Mouse (Mus musculus) hindbrain, embryonic 13.5 days (tissue): ENCODE data around the gene Egln2. TPM values are rescaled to one million over a fixed set of nuclear protein-coding genes. Genes with fewer than 3 reads are reported as not detected.

ENCODE experiments used
- ATAC-seq: fragments of 200-750 bp; cut with Nextera tagmentation; 2 replicates; pipeline ENCODE4 v1.8.0; 2017; ENCODE audit warnings: moderate TSS enrichment; ENCODE audit not compliant: low FRiP score
- H3K27ac ChIP-seq: fragments of 300-500 bp; sonication (generic); 2 replicates; pipeline ENCODE4 v1.5.1; 2015; ENCODE audit warnings: inconsistent platforms, mild to moderate bottlenecking, moderate library complexity
- H3K27me3 ChIP-seq: fragments of 300-500 bp; sonication (generic); 2 replicates; pipeline ENCODE4 v1.6.1; 2015; ENCODE audit warnings: mild to moderate bottlenecking, inconsistent platforms
- H3K36me3 ChIP-seq: fragments of 300-500 bp; sonication (generic); 2 replicates; pipeline ENCODE4 v1.6.1; 2015; ENCODE audit warnings: mild to moderate bottlenecking, inconsistent platforms
- H3K4me1 ChIP-seq: fragments of 300-500 bp; sonication (generic); replicated peaks from 2 replicates; pipeline ENCODE4 v1.6.1; 2015; ENCODE audit warnings: inconsistent platforms
- H3K4me2 ChIP-seq: fragments of 300-500 bp; sonication (generic); 2 replicates; pipeline ENCODE4 v1.6.1; 2015; ENCODE audit warnings: inconsistent platforms, mild to moderate bottlenecking, moderate library complexity
- H3K4me3 ChIP-seq: fragments of 300-500 bp; sonication (generic); 2 replicates; pipeline ENCODE4 v1.5.1; 2015; ENCODE audit warnings: mild to moderate bottlenecking, inconsistent platforms
- H3K9ac ChIP-seq: fragments of 300-500 bp; sonication (generic); 2 replicates; pipeline ENCODE4 v1.6.1; 2015; ENCODE audit warnings: mild to moderate bottlenecking, inconsistent platforms
- H3K9me3 ChIP-seq: fragments of 300-500 bp; sonication (generic); 2 replicates; pipeline ENCODE4 v1.6.1; 2016; ENCODE audit warnings: inconsistent platforms
- WGBS: fragments of 180-500 bp; shearing (Covaris S2); methylation state at CpG from one replicate; pipeline ENCODE4 v1.1.7; 2015; 5-methylcytosine and 5-hydroxymethylcytosine counted together
- polyA plus RNA-seq: library from polyadenylated mRNA; unstranded; fragments of >200 nt; fragmentation: Nextera tagmentation; extraction: Ambion mirVana; gene quantifications from 2 replicates; pipeline ENCODE4 v1.2.1, GENCODE M21; 2015

Gene Egln2
- polyA plus RNA-seq, 1 experiment from 2014 or later, result 89.9 TPM

GRCm38 (mm10) chr7:27168371-27168770 is 1.8 kb upstream of the Egln2 start:
- H3K36me3 ChIP-seq, result peaks cover 54% of the 10 kb centered on the region
- H3K9me3 ChIP-seq, result no peaks in the 10 kb centered on the region
- H3K27ac ChIP-seq, result no peak overlapping the region; the same call in 1 of the 2 replicates
- peaks cover 35% of the 10 kb centered on the region for H3K4me1 ChIP-seq
- no peak for ATAC-seq
- WGBS, result 95% methylated on average over 5 of the region's 5 CpGs
- H3K9ac ChIP-seq, result no peak overlapping the region
- no peak overlapping the region for H3K4me2 ChIP-seq
- H3K27me3 ChIP-seq, result no peaks in the 10 kb centered on the region
- H3K4me3 ChIP-seq, result no peak overlapping the region

DNA sequence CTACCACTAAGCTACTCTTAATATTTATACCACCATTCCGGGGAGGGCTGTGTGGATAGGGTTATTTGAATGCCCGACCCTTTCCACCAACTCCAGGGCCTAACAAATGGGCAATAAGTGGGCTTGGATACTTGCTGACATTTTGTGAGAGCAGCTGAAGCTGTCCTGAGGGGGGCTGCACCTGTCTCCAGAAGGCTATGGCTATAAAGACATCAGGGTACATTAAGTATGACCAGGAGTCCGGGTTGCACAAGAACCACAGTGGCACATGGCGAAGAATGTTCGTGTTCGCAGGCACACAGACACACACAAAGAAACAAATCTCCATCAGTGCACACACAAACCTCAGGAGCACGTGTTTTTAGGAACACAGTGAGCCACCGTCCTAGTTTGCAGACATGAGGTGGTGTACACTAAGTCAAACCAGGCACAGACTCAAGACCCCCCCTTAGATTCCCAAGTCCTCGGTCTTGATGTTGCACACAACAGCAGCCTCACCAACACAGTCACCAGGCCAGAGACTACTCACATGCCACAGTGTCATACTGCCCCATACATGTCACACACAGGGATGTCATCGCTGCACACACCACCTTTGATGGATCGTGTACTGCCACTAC is 983 bp upstream of the Egln2 start:
- Histone ChIP-seq H3K36me3 (peaks cover 52% of the 10 kb centered on the region), H3K4me1 (peaks cover 43% of the 10 kb centered on the region), H3K9me3 (no peaks in the 10 kb centered on the region), H3K27me3 (no peaks in the 10 kb centered on the region), H3K4me2 (peak overlapping the region; percentile 89), H3K27ac (peak overlapping the region; percentile 99), H3K4me3 (peak overlapping the region; percentile 74), H3K9ac (peak overlapping the region; percentile 90)
- 76% methylated on average over 11 of the region's 11 CpGs for WGBS
- no peak for ATAC-seq

- 0% methylated on average over 30 of the region's 43 CpGs for WGBS
- no peaks in the 10 kb centered on the region for H3K9me3 ChIP-seq
- peak overlapping the region; percentile 90 for H3K9ac ChIP-seq
- peaks cover 50% of the 10 kb centered on the region for H3K36me3 ChIP-seq
- peak overlapping the region; percentile 99 for H3K27ac ChIP-seq
- ATAC-seq, result peak; percentile 55
- H3K4me1 ChIP-seq, result peaks cover 56% of the 10 kb centered on the region
- H3K4me2 ChIP-seq, result peak overlapping the region; percentile 89
- peak overlapping the region; percentile 74 for H3K4me3 ChIP-seq
- H3K27me3 ChIP-seq, result no peaks in the 10 kb centered on the region
These were observed 381 bp downstream of the Egln2 start for GRCm38 (mm10) chr7:27166229-27166613.

- no peak for ATAC-seq
- 3% methylated on average over 8 of the region's 8 CpGs for WGBS
These were observed 906 bp downstream of the Egln2 start for GRCm38 (mm10) chr7:27165696-27166095.

DNA sequence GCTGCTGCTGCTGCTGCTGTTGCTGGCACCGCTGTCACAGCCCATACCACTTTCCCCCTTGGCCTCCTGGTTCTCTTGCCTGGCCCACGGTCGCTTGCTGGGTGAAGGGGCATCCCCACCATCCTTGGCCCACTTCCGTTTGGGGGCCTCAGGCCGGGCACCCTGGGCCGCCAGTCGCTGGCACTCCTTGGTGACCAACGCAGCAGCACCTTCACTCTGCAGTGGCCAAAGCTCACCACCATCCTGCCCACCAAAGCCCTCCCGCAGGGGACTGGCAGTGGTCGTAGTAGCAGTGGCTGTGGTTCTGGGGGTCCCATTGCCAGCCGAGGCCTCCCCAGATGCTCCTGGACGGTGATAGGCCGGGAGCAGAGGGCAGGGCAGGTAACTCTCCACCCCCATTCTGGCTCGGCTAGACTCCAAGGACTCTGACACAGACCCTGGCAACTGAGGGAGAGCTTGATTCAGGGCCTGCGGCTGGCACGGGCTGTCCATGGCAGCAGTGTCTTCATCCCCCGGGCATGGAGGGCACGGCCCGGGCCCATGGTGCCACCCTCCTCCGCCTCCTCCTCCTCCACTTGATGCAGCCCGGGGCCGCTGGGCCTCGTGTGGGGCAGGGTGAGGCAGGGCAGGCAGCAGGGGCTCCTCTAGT is 1.5 kb downstream of the Egln2 start:
- H3K27me3 ChIP-seq, result no peaks in the 10 kb centered on the region
- H3K4me1 ChIP-seq, result peaks cover 67% of the 10 kb centered on the region
- H3K9me3 ChIP-seq, result no peaks in the 10 kb centered on the region
- peak; percentile 10 for ATAC-seq
- peaks cover 45% of the 10 kb centered on the region for H3K36me3 ChIP-seq
- H3K4me2 ChIP-seq, result peak overlapping the region; percentile 89
- WGBS, result 74% methylated on average over 23 of the region's 23 CpGs
- peak overlapping the region; percentile 90 for H3K9ac ChIP-seq
- H3K27ac ChIP-seq, result peak overlapping the region; percentile 99
- peak overlapping the region; percentile 74 for H3K4me3 ChIP-seq

More at GRCm38 (mm10) chr7:27165696-27166095, 906 bp downstream of the Egln2 start:
- Histone ChIP-seq H3K4me3 (peak overlapping the region; percentile 74), H3K27ac (peak overlapping the region; percentile 99), H3K27me3 (no peaks in the 10 kb centered on the region), H3K4me1 (peaks cover 62% of the 10 kb centered on the region), H3K36me3 (peaks cover 48% of the 10 kb centered on the region), H3K9me3 (no peaks in the 10 kb centered on the region), H3K4me2 (peak overlapping the region; percentile 89), H3K9ac (peak overlapping the region; percentile 90)

DNA sequence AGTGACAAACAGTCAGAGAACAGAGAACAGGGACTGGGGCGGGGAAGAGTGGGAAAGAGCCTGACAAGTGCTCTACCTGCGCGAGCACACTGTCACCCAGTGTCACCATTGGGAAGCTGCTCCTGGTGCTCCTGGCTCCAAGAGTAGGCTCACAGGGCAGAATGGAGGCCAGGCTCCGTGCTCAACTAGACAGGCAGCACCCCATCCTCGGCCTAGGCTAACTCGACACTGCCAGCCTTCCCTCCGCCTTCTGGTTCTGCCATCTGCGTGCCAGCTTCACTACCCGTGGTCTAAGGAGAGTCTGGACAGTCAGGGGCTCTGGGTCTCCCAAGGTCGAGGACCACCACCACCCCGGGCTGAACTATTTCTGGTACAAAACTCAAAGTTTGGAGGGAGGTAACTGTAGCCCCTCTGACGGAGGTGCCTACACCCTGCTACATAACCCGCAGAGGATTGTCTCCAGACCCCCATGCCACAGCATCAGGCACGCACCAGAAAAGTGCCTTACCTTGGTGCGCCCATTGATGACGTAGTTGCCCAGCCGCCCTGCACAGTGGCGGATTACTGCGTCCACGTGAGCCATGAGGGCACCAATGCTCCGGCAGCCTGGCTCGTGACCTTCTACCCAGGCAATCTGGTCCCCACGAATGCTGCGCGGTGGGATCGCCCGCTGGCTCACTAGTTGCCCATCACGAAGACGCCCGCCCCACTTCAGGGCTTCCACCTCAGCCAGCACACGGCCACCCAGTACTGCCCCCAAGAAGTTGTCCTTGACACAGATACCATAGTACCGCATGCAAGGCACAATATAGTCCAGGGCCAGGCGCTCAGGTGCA is 2.3 kb downstream of the Egln2 start:
- Histone ChIP-seq H3K4me1 (peaks cover 74% of the 10 kb centered on the region), H3K27me3 (no peaks in the 10 kb centered on the region), H3K27ac (no peak overlapping the region), H3K4me2 (peak overlapping the region; percentile 89), H3K9me3 (no peaks in the 10 kb centered on the region), H3K4me3 (peak overlapping the region; percentile 74), H3K9ac (peak overlapping the region; percentile 90), H3K36me3 (peaks cover 49% of the 10 kb centered on the region)
- no peak for ATAC-seq
- WGBS, result 81% methylated on average over 33 of the region's 33 CpGs

DNA sequence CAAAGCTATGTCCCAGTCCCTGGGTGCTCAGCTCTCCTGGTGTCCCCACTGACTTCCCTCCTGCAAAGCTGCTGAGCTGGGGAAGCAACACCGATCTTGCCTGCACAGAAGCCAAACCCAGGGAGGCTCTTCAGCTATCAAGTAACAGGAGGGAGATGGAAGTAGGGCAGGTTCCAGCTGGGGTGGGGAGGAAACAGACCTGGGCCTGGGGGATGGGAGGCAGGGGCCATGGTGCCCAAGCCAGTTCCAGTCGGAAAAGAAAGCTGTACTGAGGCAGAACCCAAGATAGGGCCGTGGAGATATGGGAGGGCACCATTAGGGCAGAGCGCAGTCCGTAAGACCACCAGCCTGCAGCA is 3.2 kb downstream of the Egln2 start:
- Histone ChIP-seq H3K4me1 (peaks cover 74% of the 10 kb centered on the region), H3K4me3 (peak overlapping the region; percentile 74), H3K27me3 (no peaks in the 10 kb centered on the region), H3K27ac (0 out of 2 replicates have a peak overlapping the region, but pooled peaks have one; percentile 4), H3K4me2 (peak overlapping the region; percentile 89), H3K9ac (peak overlapping the region; percentile 90), H3K36me3 (peaks cover 56% of the 10 kb centered on the region), H3K9me3 (no peaks in the 10 kb centered on the region)
- ATAC-seq, result no peak
- WGBS, result 77% methylated on average over 5 of the region's 5 CpGs

DNA sequence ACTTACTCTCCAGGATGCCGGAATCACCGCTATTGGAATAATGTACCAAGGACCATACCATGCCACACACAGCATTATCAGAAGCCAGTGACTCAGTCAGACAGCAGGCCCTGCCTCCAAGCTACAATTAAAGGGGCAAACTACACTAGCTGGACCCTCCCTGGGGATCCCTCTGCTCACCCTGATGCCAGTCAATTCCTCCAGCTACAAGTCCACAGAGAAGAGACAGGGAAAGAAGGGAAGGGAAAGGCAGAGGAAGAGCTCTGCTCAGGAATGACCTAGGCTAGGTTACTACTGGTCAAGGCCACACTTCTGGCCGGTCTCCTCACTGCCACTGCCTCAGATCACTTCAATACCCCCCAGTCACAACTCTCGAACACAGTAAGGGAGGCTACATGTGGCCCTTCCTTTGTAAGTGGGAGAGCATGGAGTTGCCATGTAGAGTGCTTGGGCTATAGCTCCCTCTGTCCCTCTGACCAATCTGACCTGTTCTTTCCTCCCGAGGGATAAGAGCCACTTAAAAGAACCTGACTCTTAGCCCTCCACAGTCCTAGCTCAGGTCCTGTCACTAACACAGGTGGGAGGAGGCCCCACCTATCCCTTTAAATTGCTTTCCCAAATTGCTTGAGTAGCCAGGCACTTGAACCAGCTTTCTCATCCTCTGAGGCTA is 3.7 kb downstream of the Egln2 start:
- ATAC-seq, result no peak
- WGBS, result 87% methylated on average over 5 of the region's 5 CpGs
- peak overlapping the region; percentile 90 for H3K9ac ChIP-seq
- no peaks in the 10 kb centered on the region for H3K27me3 ChIP-seq
- peak overlapping the region; percentile 74 for H3K4me3 ChIP-seq
- H3K36me3 ChIP-seq, result peaks cover 61% of the 10 kb centered on the region
- no peak overlapping the region for H3K27ac ChIP-seq
- no peaks in the 10 kb centered on the region for H3K9me3 ChIP-seq
- peaks cover 74% of the 10 kb centered on the region for H3K4me1 ChIP-seq
- peak overlapping the region; percentile 89 for H3K4me2 ChIP-seq

- Histone ChIP-seq H3K4me3 (no peak overlapping the region), H3K4me2 (peak overlapping the region; percentile 89), H3K9me3 (no peaks in the 10 kb centered on the region), H3K4me1 (peaks cover 63% of the 10 kb centered on the region), H3K36me3 (peaks cover 70% of the 10 kb centered on the region), H3K27ac (no peak overlapping the region), H3K9ac (peak overlapping the region; percentile 53), H3K27me3 (no peaks in the 10 kb centered on the region)
- WGBS, result 83% methylated on average over 4 of the region's 4 CpGs
- ATAC-seq, result no peak
These were observed 4.9 kb downstream of the Egln2 start for GRCm38 (mm10) chr7:27161744-27162143.

- Histone ChIP-seq H3K36me3 (peaks cover 70% of the 10 kb centered on the region), H3K9ac (peak overlapping the region; percentile 53; the same call in 1 of the 2 replicates), H3K4me1 (peaks cover 63% of the 10 kb centered on the region), H3K9me3 (no peaks in the 10 kb centered on the region), H3K27ac (no peak overlapping the region), H3K27me3 (no peaks in the 10 kb centered on the region), H3K4me2 (no peak overlapping the region), H3K4me3 (no peak overlapping the region)
- 87% methylated on average over 3 of the region's 3 CpGs for WGBS
- ATAC-seq, result no peak
These were observed 5.7 kb downstream of the Egln2 start for GRCm38 (mm10) chr7:27160921-27161320.

GRCm38 (mm10) chr7:27159882-27160281 is 6.7 kb downstream of the Egln2 start:
- Histone ChIP-seq H3K27ac (no peak overlapping the region), H3K4me3 (no peak overlapping the region), H3K36me3 (peaks cover 65% of the 10 kb centered on the region), H3K27me3 (no peaks in the 10 kb centered on the region), H3K9ac (0 out of 2 replicates have a peak overlapping the region, but pooled peaks have one; percentile 1), H3K4me2 (0 out of 2 replicates have a peak overlapping the region, but pooled peaks have one; percentile 2), H3K4me1 (peaks cover 54% of the 10 kb centered on the region), H3K9me3 (no peaks in the 10 kb centered on the region)
- WGBS, result 20% methylated on average over 8 of the region's 8 CpGs
- ATAC-seq, result peak; percentile 85

- Histone ChIP-seq H3K4me1 (peaks cover 48% of the 10 kb centered on the region), H3K27ac (no peak overlapping the region), H3K27me3 (no peaks in the 10 kb centered on the region), H3K9ac (no peak overlapping the region), H3K4me2 (no peak overlapping the region), H3K4me3 (no peak overlapping the region), H3K36me3 (peaks cover 59% of the 10 kb centered on the region), H3K9me3 (no peaks in the 10 kb centered on the region)
- ATAC-seq, result no peak
- 93% methylated on average over 6 of the region's 6 CpGs for WGBS
These were observed 7.3 kb downstream of the Egln2 start for GRCm38 (mm10) chr7:27159256-27159655.
